Mouse (Mus musculus): ENCODE data around the gene Usp21. TPM values are rescaled to one million over a fixed set of nuclear protein-coding genes. Genes with fewer than 3 reads are reported as not detected.
A peak's percentile ranks its signal among the peaks of the same experiment; 100 is the strongest.
"Not testable (repeated sequence)": the region's sequence is repeated elsewhere in the genome, so short reads cannot be mapped to it uniquely, and the experiment has no call there.

Usp21 gene
- polyA plus RNA-seq, 1 experiment from 2014 or later = 114 TPM

- not testable (repeated sequence) for H3K4me3 ChIP-seq (ENCODE audit: low read depth, low read length); H3K4me2 ChIP-seq (ENCODE audit: low read depth, severe bottlenecking); H3K27ac ChIP-seq (replicated peaks; ENCODE audit: low read depth, low read length); DNase-seq (ENCODE audit: low spot score); H3K27me3 ChIP-seq (ENCODE audit: control insufficient read depth, insufficient read depth, low read length); H3K4me1 ChIP-seq (ENCODE audit: control insufficient read depth, insufficient read depth, low read length); H3K9me3 ChIP-seq (ENCODE audit: control insufficient read depth, low read length); H3K9ac ChIP-seq (ENCODE audit: low read length); ATAC-seq (ENCODE audit: insufficient number of reproducible peaks, low FRiP score, low TSS enrichment, low read depth)
- WGBS = 86% methylated on average over 12 of the region's 12 CpGs
- H3K36me3 ChIP-seq (ENCODE audit: control insufficient read depth, insufficient read depth, low read length) = peaks cover 28% of the 10 kb centered on the region
These were observed 45.8 kb downstream of the Usp21 start for GRCm38 (mm10) chr1:171241952-171242351.

DNA sequence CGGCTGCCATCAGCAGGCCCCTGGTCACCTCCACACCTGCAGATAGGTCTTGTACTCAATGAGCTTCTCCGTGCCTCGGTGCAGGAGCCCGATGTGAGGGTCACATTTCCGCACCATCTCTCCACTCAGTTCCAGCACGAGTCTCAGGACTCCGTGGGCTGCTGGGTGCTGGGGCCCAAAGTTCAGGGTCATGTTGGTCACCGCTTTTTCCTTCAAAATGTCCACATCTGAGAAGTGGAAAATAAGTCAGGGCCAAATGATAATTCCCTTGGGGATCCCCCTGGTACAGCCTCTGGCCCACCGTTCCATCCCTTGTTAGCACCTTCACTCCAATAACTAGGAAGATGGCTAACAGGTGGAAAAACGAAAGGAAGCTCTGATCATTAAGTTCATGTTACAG, 46.9 kb downstream of the Usp21 start:
- Histone ChIP-seq H3K9me3 (ENCODE audit: control insufficient read depth, low read length) (no peaks in the 10 kb centered on the region), H3K4me3 (ENCODE audit: low read depth, low read length) (no peak overlapping the region), H3K27me3 (ENCODE audit: control insufficient read depth, insufficient read depth, low read length) (no peaks in the 10 kb centered on the region), H3K4me1 (ENCODE audit: control insufficient read depth, insufficient read depth, low read length) (peaks cover 3% of the 10 kb centered on the region; the same call in 1 of the 2 replicates), H3K36me3 (ENCODE audit: control insufficient read depth, insufficient read depth, low read length) (peaks cover 32% of the 10 kb centered on the region), H3K9ac (ENCODE audit: low read length) (no peak overlapping the region), H3K27ac (replicated peaks; ENCODE audit: low read depth, low read length) (no peak overlapping the region), H3K4me2 (ENCODE audit: low read depth, severe bottlenecking) (no peak overlapping the region)
- WGBS = 93% methylated on average over 10 of the region's 10 CpGs
- DNase-seq (ENCODE audit: low spot score) (no peak), ATAC-seq (ENCODE audit: insufficient number of reproducible peaks, low FRiP score, low TSS enrichment, low read depth) (no peak)

DNA sequence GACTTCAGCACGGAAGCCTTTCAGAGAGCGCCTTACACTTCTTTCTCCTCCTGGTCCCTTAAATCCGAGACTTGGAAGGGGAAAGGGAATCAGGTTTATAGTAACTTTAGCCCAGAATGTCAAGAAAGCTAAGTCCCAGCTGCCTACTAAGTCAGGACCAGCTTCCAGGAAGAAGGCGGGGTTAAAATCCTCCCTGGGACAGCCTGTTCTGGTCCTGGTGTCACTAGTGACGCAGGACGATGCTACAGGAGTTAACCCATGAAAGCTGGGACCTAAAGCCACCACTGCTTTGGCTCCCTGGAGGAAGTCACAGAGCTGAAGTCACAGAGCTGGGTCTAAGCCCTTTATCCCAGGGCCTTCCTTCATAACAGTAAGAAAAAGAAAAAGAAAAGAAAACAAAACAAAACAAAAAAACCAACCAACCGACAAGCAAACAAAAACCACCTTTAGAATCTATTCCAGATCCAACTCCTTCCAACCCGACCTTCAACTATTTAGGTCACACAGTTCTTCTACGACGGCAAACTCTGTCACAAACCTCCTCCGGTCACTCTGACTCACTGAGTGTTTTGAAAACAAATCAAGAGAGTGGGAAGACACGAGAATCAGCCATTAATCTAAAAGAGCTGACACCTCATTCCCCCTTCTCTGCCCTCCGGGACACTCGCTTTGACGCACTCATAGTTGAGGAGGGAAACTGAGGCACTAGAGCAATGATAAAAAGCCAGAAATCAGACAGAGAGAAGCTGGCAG, 47.6 kb downstream of the Usp21 start:
- no peak overlapping the region for H3K4me3 ChIP-seq (ENCODE audit: low read depth, low read length)
- ATAC-seq (ENCODE audit: insufficient number of reproducible peaks, low FRiP score, low TSS enrichment, low read depth) (no peak), DNase-seq (ENCODE audit: low spot score) (no peak)
- no peak overlapping the region for H3K9ac ChIP-seq (ENCODE audit: low read length)
- H3K4me2 ChIP-seq (ENCODE audit: low read depth, severe bottlenecking) = no peak overlapping the region
- peaks cover 36% of the 10 kb centered on the region for H3K36me3 ChIP-seq (ENCODE audit: control insufficient read depth, insufficient read depth, low read length)
- 81% methylated on average over 15 of the region's 15 CpGs for WGBS
- H3K27me3 ChIP-seq (ENCODE audit: control insufficient read depth, insufficient read depth, low read length) = no peaks in the 10 kb centered on the region
- no peak overlapping the region for H3K27ac ChIP-seq (replicated peaks; ENCODE audit: low read depth, low read length)
- H3K4me1 ChIP-seq (ENCODE audit: control insufficient read depth, insufficient read depth, low read length) = no peaks in the 10 kb centered on the region
- no peaks in the 10 kb centered on the region for H3K9me3 ChIP-seq (ENCODE audit: control insufficient read depth, low read length)

- 77% methylated on average over 14 of the region's 14 CpGs for WGBS
- H3K36me3 ChIP-seq (ENCODE audit: control insufficient read depth, insufficient read depth, low read length) = peaks cover 39% of the 10 kb centered on the region
- no peak overlapping the region for H3K9ac ChIP-seq (ENCODE audit: low read length)
- no peak overlapping the region for H3K4me3 ChIP-seq (ENCODE audit: low read depth, low read length)
- H3K27me3 ChIP-seq (ENCODE audit: control insufficient read depth, insufficient read depth, low read length) = no peaks in the 10 kb centered on the region
- DNase-seq (ENCODE audit: low spot score) (peak; percentile 76), ATAC-seq (ENCODE audit: insufficient number of reproducible peaks, low FRiP score, low TSS enrichment, low read depth) (no peak)
- no peaks in the 10 kb centered on the region for H3K9me3 ChIP-seq (ENCODE audit: control insufficient read depth, low read length)
- H3K4me1 ChIP-seq (ENCODE audit: control insufficient read depth, insufficient read depth, low read length) = no peaks in the 10 kb centered on the region
- H3K4me2 ChIP-seq (ENCODE audit: low read depth, severe bottlenecking) = no peak overlapping the region
- H3K27ac ChIP-seq (replicated peaks; ENCODE audit: low read depth, low read length) = no peak overlapping the region
These were observed 49.3 kb downstream of the Usp21 start for GRCm38 (mm10) chr1:171238463-171238862.

- ATAC-seq (ENCODE audit: insufficient number of reproducible peaks, low FRiP score, low TSS enrichment, low read depth) = no peak
- Histone ChIP-seq H3K9ac (ENCODE audit: low read length) (no peak overlapping the region), H3K9me3 (ENCODE audit: control insufficient read depth, low read length) (no peaks in the 10 kb centered on the region), H3K4me2 (ENCODE audit: low read depth, severe bottlenecking) (no peak overlapping the region), H3K36me3 (ENCODE audit: control insufficient read depth, insufficient read depth, low read length) (peaks cover 37% of the 10 kb centered on the region), H3K27ac (replicated peaks; ENCODE audit: low read depth, low read length) (no peak overlapping the region), H3K4me3 (ENCODE audit: low read depth, low read length) (no peak overlapping the region), H3K4me1 (ENCODE audit: control insufficient read depth, insufficient read depth, low read length) (no peaks in the 10 kb centered on the region), H3K27me3 (ENCODE audit: control insufficient read depth, insufficient read depth, low read length) (no peaks in the 10 kb centered on the region)
- DNase-seq (ENCODE audit: low spot score) = no peak
- WGBS = 93% methylated on average over 6 of the region's 6 CpGs
These were observed 50.4 kb downstream of the Usp21 start for GRCm38 (mm10) chr1:171237438-171237837.

- Histone ChIP-seq H3K9me3 (ENCODE audit: control insufficient read depth, low read length) (no peaks in the 10 kb centered on the region), H3K4me2 (ENCODE audit: low read depth, severe bottlenecking) (no peak overlapping the region), H3K4me1 (ENCODE audit: control insufficient read depth, insufficient read depth, low read length) (peaks cover 3% of the 10 kb centered on the region; the same call in 1 of the 2 replicates), H3K9ac (ENCODE audit: low read length) (no peak overlapping the region), H3K4me3 (ENCODE audit: low read depth, low read length) (no peak overlapping the region), H3K27ac (replicated peaks; ENCODE audit: low read depth, low read length) (no peak overlapping the region), H3K36me3 (ENCODE audit: control insufficient read depth, insufficient read depth, low read length) (peaks cover 32% of the 10 kb centered on the region), H3K27me3 (ENCODE audit: control insufficient read depth, insufficient read depth, low read length) (no peaks in the 10 kb centered on the region)
- WGBS = 95% methylated on average over 4 of the region's 4 CpGs
- DNase-seq (ENCODE audit: low spot score) = no peak
- no peak for ATAC-seq (ENCODE audit: insufficient number of reproducible peaks, low FRiP score, low TSS enrichment, low read depth)
These were observed 52.0 kb downstream of the Usp21 start for GRCm38 (mm10) chr1:171235791-171236190.

DNA sequence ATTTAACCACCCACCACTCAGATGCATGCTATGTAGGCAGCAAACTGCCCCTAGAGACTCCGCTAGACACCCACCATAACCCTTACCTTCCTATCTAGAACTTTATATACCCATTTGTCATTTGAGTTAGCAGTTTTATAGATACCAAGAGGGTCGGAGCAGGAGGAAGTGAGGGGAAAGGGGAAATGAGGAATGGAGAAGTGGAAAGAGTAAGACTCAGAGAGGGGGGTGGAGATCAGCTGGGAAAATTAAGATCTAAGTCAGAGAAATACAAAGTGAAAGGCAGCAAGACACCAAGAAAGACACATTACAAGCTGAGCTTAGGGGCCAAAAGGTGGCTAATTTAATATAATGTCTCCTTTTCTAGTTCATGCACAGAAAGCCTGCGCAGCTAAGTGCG, 53.3 kb downstream of the Usp21 start:
- Histone ChIP-seq H3K36me3 (ENCODE audit: control insufficient read depth, insufficient read depth, low read length) (peaks cover 32% of the 10 kb centered on the region), H3K27me3 (ENCODE audit: control insufficient read depth, insufficient read depth, low read length) (no peaks in the 10 kb centered on the region), H3K9ac (ENCODE audit: low read length) (no peak overlapping the region), H3K9me3 (ENCODE audit: control insufficient read depth, low read length) (no peaks in the 10 kb centered on the region), H3K4me2 (ENCODE audit: low read depth, severe bottlenecking) (no peak overlapping the region), H3K4me1 (ENCODE audit: control insufficient read depth, insufficient read depth, low read length) (peaks cover 9% of the 10 kb centered on the region; the same call in 1 of the 2 replicates), H3K4me3 (ENCODE audit: low read depth, low read length) (no peak overlapping the region), H3K27ac (replicated peaks; ENCODE audit: low read depth, low read length) (no peak overlapping the region)
- 88% methylated on average over 4 of the region's 4 CpGs for WGBS
- DNase-seq (ENCODE audit: low spot score) = no peak
- ATAC-seq (ENCODE audit: insufficient number of reproducible peaks, low FRiP score, low TSS enrichment, low read depth) = no peak

DNA sequence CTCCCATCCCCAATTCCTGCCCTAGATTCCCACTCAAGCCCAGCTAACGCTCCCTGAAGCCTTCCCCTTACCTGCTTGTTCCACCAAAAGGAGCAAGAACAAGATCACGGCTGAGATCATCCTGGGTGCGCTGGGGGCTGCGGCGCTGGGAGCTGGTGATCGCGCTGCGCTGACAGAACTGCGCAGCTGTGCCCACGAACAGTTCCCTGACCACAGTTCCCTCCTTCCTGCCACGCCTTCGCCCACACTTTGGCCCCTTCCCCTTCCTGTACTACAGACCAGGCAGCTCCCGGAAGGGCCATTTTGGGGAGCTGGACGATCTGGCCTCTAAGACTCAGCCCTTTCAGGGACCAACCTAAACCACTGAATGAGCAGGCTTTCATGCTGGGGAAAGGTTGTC, 53.7 kb downstream of the Usp21 start, which contains the start of gene Fcer1g:
Gene Fcer1g, minus strand, starts transcription at position 240 of the 400 bp plus-strand sequence.
- H3K9me3 ChIP-seq (ENCODE audit: control insufficient read depth, low read length) = no peaks in the 10 kb centered on the region
- ATAC-seq (ENCODE audit: insufficient number of reproducible peaks, low FRiP score, low TSS enrichment, low read depth) (no peak), DNase-seq (ENCODE audit: low spot score) (no peak)
- WGBS = 91% methylated on average over 14 of the region's 14 CpGs
- no peak within 1 kb of the TSS for H3K4me2 ChIP-seq (ENCODE audit: low read depth, severe bottlenecking)
- H3K9ac ChIP-seq (ENCODE audit: low read length) = no peak within 1 kb of the TSS
- no peak within 1 kb of the TSS for H3K4me3 ChIP-seq (ENCODE audit: low read depth, low read length)
- peaks cover 32% of the 10 kb centered on the region for H3K36me3 ChIP-seq (ENCODE audit: control insufficient read depth, insufficient read depth, low read length)
- no peak within 1 kb of the TSS for H3K27ac ChIP-seq (replicated peaks; ENCODE audit: low read depth, low read length)
- peaks cover 9% of the 10 kb centered on the region; the same call in 1 of the 2 replicates for H3K4me1 ChIP-seq (ENCODE audit: control insufficient read depth, insufficient read depth, low read length)
- no peaks in the 10 kb centered on the region for H3K27me3 ChIP-seq (ENCODE audit: control insufficient read depth, insufficient read depth, low read length)

Data from limb, embryonic 11.5 days (tissue).